Mouse (Mus musculus) common myeloid progenitor, adult 5-6 weeks (primary cell): ENCODE measurements at regions not wholly inside any gene's neighbourhood (a gene's known extent, or its start where the extent isn't known, plus 50 kb on each side); places are given as distances from the start of the nearest gene placed in this dataset.

ENCODE experiments used
- ATAC-seq: replicated peaks from 2 replicates; pipeline ENCODE4 v1.8.0; 2016; ENCODE audit warnings: low read depth, mild to moderate bottlenecking, moderate TSS enrichment, inconsistent platforms; ENCODE audit not compliant: poor library complexity, severe bottlenecking

- no peak for ATAC-seq
Observed at GRCm38 (mm10) chr5:77659016-77659415, 251.2 kb upstream of the Igfbp7 start.

DNA sequence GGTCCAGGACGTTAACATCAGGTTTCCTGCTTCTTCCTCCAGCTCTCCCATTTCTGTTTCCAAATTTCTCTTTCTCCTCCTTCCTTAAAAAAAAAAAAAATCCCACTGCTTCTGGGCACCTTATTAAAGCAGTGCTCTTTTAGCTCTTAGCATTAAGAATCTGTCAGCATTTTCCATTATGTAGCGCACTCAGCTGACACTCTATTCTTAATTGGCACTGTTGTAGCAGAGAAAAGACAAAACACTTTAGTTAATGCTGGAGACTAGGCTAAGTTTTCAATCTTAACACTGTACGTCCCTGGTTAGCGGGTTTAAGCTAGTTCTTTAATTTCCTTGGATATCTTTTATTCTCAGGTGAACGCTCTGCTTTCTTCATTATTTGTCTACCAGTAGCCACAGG, 236.8 kb upstream of the Igfbp7 start:
- no peak for ATAC-seq

DNA sequence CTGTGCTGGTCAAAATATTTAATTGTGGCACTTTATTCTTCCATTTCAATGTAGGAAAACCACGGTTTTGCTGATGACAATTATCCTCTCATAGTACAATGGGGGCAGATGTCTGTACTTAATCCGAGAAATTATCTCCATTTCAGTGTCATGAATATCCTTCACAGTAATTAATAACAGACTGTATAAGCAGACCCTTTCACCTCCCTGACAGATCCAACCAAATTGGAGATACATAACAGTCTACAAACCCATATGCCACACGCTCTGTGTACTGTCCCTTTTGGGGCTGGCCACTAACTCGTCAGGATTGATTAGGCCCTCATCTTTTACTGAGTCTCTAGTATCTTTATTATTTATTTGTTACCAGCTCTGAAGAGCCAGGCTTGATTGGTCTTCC, 212.6 kb upstream of the Igfbp7 start:
- ATAC-seq = no peak

DNA sequence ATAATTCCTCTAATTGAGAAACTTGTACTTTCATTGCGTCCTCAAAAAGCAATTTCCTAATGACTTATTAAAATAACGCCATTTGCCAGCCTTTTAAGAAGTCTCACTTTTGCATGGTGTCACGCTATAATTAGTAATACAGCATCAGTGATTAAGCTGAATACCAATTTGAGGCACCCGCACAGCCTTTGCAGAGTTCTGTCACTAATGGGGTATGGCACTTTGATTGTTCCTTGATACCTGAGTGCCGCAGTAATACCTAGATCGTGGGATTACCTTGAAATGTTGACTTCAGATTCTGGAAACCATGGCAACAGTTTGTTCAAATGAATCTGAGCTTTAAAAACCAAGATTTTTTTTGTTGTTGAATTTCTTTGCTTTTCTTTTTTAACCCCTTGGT, 202.7 kb upstream of the Igfbp7 start:
- no peak for ATAC-seq

GRCm38 (mm10) chr5:77594719-77595118, 186.9 kb upstream of the Igfbp7 start:
- ATAC-seq = no peak

GRCm38 (mm10) chr5:77589252-77589651, 181.4 kb upstream of the Igfbp7 start:
- ATAC-seq = no peak

- ATAC-seq = no peak
Observed at GRCm38 (mm10) chr5:77581702-77582101, 173.9 kb upstream of the Igfbp7 start.

GRCm38 (mm10) chr5:77581106-77581638, 173.3 kb upstream of the Igfbp7 start:
- ATAC-seq = no peak

GRCm38 (mm10) chr5:77579826-77580745, 172.2 kb upstream of the Igfbp7 start:
- no peak for ATAC-seq

DNA sequence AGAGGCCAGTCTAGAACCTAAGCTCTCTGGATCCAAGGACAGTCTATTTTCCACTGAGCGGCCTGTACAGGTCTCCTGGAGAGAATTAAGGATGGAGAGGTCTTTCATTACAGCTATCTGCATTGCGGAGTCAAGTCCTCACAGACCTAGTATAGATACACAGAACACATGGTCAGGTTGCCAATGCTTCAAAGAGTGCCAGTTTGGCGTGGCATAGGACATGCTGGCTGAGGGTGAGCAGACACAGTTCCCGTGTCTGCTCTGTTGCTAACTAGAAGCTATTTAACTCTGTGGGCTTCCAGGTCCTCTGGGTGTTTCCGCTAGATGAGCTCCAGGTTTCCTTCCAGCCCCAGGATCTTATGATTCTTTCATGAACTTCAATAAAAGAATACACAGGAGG, 169.0 kb upstream of the Igfbp7 start:
- ATAC-seq = no peak

GRCm38 (mm10) chr5:77575780-77576179, 167.9 kb upstream of the Igfbp7 start:
- no peak for ATAC-seq

DNA sequence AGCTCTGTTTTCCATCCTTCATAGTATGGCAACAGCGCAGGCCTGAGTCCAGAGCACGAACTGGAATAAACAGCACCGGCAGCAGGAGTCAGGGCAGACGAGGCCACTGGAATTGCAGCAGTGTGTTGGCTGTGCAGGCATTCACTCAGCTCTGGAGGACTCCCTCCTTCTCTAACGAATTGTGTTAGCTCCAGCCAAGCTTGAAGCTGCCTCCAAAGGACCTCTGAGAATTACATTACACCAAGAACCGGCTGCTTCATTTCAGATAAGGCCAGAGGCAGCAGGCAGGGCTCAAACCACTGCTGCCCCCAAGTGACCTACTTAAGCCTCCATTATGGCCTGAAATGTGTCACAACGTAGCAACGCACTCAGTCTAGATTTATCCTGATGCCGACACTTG, 162.5 kb upstream of the Igfbp7 start:
- no peak for ATAC-seq

DNA sequence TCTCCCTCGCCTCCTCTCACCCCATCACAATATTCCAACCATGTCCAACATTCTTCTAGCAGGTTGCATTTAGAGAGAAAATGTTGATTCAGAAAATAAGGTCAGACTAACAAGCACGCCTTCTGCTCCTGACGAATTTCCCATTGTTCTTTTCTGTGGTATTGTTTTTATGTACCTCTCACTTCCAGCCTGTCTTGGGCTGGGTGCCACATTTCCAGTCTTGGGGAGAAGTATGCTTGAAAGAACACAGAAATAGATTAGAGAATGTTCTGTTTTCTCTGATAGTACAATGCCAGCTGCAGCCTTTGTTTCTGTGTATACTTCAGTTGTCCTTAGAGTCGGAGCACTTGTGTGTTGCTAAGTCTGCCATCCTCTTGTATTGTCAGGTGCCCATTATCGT, 160.3 kb upstream of the Igfbp7 start:
- ATAC-seq = no peak

DNA sequence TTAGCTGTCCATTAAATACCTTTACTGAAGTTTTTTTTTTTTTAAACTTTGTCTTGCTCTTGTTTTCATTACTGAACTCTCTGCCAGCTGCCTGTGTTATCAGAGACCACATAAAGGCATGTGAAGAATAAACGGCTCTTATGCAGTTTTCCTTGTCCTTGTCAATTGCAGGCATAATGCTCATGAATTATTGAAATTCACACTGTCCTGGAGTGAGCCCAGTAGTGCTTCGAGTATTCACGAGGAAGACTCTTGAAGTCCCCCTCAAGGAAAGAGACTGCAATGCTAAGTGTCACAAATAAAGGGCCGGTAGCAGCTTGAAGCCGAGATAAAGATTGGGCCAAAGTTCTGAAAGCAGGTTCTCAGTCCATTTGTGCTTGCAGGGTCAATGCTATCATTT, 144.7 kb upstream of the Igfbp7 start:
- no peak for ATAC-seq

DNA sequence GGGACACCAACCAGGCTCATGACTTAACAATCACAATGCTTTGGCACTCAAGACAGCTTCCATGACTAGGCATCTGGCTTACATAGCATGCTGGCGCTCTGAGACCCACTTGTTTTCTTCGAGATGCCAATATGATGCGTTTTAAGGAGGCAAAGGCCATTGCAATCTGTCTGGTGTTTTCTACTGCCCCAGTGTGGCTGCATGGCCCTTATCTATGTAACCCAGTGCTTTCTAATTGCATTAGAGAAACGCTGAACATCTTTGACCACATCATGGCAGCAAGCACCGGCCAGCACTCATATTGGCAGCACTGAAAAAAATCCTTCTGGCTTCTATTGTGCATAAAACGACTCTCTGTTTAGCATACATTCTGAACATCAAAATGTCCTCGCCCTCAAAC, 144.2 kb upstream of the Igfbp7 start:
- no peak for ATAC-seq

DNA sequence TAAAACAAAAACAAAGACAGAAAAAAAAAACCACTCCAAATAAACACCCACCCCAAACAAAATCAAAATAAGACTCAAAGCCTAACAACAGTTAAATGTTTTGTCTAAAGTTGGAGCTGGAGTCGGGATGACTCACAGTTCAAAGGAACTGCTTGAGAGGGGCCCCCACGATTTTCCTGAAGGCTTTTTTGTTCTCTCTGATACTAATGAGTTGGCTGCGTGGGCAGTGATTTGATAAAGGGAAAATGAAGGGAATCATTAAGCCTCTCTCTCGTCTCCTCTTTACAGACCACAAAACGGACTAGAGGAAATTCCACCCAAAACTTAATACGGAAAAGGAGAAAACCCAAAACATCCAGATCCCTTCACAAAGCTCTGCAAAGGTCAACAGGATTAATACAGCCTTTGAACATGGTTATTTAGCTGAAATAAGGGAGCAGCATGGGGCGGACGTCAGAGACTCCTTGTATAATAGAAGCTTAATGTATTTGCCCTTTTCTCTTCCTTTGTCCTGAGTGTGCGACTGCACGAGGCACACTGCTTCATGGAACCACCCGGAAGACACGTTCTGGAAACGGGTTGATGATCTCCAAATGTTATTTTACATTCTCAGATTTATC, 138.3 kb upstream of the Igfbp7 start:
- ATAC-seq = no peak

DNA sequence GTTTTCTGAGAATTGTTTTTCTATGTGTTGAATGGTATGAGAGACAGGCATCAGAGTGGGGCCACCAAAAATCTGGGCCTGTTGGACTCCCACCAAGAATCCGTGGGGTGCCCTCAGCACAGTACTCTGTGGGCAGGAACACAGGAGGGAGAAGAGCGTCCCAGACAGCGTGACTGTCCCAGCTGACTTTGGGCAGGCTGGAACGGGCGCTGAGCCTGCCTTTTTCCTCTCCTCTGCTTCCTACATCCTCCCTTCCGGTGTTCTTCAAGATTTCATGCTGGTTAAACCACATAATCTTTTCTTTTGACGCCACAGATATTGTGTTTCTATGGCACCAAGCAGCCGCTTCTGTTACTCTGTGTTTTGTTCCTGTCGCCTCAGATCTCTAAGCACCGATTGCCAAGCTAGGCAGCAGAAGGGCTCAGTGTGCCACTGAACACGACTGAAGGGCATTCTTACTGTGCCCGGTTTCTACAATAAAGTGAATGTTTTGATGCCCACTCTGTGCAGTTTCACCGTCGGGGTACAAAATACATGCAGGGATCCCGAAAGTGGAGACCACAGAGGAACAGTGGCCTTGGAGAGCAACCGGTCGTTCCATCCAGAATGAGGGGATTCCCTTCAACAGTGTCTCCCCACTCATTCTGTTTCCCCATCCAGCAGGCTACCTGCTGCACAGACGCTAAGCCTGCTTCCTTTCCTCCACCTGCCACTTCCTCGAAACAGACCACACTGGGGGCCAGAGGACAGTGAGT, 124.6 kb upstream of the Igfbp7 start:
- ATAC-seq = no peak

DNA sequence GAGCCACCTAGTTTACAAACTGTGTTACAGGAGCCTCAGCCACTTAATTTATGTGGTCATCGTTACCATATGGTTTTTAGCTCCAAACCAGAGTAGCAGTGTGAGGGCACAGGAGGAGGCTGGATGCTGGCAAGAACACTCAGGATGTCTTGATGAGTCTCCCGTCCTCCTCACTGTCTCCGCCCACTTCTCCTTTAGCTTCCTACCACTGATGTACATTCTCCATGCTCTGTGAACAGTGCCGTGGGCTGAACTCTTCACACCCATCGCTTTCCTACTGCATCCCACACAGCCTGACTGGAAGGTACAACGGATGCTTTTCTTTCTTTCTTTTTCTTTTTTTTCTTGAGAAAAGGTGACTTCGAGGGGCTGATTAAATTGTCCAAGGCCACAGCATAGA, 122.5 kb upstream of the Igfbp7 start:
- ATAC-seq = no peak

DNA sequence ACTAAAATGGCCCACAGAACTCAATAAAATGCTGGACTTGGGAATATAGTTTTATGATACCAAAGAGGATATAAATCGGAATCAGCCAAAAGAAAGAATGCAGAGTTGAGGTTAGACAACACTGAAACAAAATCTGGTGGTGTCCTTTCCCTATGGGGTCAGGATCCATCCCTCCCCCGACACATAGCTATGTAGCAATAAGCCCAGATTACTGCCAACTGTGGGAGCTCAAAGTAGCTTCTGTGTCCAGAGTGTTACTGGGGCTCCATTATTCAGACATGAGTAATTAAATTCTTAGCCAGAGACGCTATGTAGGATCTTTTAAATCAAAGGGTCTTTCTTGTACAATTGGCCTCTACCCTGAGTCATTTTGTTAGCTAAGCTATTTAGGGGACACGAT, 109.4 kb upstream of the Igfbp7 start:
- ATAC-seq = no peak

DNA sequence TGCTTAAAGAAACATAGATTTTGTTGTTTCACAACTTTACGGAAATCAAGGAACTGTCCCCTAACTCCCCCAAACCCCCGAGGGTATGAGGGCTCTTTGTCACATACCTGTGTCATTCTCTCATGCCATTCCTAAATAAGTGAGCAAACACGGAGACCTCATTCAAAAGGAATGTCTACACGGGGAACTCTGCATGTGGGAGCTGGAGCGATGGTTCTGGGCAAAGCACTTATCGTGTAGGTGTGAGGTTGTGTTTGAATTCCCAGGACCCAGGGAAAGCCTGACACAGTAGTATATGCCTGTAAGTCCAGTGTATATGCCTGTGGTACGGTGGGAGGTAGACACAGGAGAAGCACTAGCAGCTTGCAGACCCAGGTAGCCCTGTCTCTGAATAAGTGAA, 107.6 kb upstream of the Igfbp7 start:
- ATAC-seq = no peak

- ATAC-seq = no peak
Observed at GRCm38 (mm10) chr5:77502684-77503083, 94.8 kb upstream of the Igfbp7 start.
